Mouse (Mus musculus) thymus, postnatal 25 days (tissue): Measurements from ENCODE around the gene Erc1.
"Not testable (repeated sequence)": the region's sequence is repeated elsewhere in the genome, so short reads cannot be mapped to it uniquely, and the experiment has no call there.

Experiments
- DNase-seq: peaks from one replicate; pipeline ENCODE4 v3.0.0; 2022

Erc1 gene

GRCm38 (mm10) chr6:119848034-119848695 is at the start of gene Erc1:
Gene Erc1, minus strand, starts transcription at chr6:119848167.
- peak; percentile 91 for DNase-seq

GRCm38 (mm10) chr6:119892711-119893110 is 44.7 kb upstream of the Erc1 start:
- DNase-seq = no peak

GRCm38 (mm10) chr6:119883151-119883550 is 35.2 kb upstream of the Erc1 start:
- no peak for DNase-seq

GRCm38 (mm10) chr6:119864341-119865034 is 16.5 kb upstream of the Erc1 start:
- DNase-seq = no peak

GRCm38 (mm10) chr6:119861519-119861918 is 13.6 kb upstream of the Erc1 start:
- no peak for DNase-seq

DNA sequence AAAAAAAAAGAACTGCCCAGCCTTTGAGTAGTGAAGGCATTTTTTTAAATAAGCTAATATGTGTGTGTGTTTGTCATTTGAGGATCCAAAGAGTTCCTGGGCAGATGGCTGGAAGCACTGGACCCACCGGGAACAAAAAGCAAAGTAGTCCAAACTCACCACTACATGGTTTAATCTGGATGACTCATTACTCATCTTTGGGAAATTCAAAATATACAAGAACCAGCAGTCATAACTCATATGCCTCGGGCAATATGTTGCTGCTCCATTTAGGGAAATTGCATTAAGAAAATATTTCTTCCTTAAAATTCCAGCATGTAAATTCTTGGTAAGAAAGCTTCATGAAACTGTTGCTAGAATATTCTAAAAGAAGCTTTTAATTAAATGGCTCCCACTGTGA is 12.3 kb upstream of the Erc1 start:
- DNase-seq = no peak

DNA sequence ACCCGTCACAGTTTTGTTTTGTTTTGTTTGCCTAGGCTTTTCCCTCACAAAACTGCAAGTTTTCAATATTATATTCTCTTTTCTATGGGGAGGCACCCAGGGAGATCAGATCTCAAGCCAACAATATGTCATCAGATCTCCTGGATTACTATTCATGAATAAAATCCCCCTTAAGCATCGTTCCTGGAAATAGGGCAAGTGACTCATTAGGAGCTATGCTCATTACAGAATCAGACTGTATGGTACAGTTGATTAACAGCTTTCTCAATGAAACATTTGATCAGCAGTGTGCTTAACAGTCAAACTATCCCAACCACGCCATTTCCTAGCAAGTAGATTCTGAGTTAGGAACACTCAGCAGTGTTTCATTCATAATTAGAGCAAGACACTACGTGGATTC is 7.5 kb upstream of the Erc1 start:
- no peak for DNase-seq

GRCm38 (mm10) chr6:119854156-119854555 is 6.2 kb upstream of the Erc1 start:
- no peak for DNase-seq

DNA sequence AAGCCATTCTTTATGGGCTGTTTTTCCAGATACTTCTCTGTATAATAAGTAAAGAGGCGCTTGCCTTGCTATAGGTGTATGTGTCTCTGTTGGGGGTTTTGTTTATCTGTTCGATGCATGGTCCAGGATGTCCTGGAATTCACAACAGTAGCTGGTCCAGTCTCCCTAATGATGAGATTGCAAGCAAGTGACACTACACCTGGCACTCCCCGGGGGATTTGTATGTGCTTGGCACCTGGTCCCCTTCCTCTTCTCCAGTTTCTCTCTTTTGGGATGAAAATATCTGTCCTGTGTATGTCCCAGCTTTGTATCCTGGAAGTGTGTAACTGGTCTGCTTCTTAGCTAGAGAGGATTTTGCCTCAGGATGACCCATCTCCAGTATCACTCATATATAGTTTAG is 1.9 kb upstream of the Erc1 start:
- DNase-seq = no peak

- no peak for DNase-seq
Observed at GRCm38 (mm10) chr6:119849348-119849709, 1.4 kb upstream of the Erc1 start.

DNA sequence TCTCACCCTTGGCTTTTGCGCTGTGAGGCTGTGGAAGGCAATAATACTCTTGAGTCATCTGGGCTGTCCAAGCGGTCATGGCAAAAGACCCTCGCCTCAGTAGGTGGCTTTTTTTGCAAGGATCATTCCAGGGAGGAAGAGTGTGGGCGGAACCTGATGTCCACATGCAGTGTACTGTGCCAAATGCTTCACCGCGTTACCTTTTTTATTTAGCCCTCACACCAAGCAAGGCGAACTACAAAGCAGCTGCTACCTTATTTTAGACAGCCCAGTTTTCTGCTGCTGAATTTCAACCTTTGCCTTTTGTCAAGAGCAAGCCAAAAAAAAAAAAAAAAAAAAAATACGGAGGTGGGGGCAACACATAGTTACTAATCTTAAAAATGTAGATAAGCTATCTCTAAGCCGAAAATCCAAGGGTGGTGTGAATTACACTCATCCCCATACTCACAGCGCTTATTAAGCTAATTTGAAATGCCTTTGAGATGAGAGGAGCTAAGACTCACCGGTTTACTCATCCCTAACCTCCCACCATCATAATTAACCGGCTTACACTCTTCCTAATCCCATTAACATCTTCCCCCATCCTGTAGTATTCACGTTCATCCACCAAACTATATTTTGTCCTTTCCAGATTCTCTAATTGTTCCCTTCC is 855 bp upstream of the Erc1 start:
- no peak for DNase-seq

GRCm38 (mm10) chr6:119847518-119848033 is 391 bp downstream of the Erc1 start:
- no peak for DNase-seq

DNA sequence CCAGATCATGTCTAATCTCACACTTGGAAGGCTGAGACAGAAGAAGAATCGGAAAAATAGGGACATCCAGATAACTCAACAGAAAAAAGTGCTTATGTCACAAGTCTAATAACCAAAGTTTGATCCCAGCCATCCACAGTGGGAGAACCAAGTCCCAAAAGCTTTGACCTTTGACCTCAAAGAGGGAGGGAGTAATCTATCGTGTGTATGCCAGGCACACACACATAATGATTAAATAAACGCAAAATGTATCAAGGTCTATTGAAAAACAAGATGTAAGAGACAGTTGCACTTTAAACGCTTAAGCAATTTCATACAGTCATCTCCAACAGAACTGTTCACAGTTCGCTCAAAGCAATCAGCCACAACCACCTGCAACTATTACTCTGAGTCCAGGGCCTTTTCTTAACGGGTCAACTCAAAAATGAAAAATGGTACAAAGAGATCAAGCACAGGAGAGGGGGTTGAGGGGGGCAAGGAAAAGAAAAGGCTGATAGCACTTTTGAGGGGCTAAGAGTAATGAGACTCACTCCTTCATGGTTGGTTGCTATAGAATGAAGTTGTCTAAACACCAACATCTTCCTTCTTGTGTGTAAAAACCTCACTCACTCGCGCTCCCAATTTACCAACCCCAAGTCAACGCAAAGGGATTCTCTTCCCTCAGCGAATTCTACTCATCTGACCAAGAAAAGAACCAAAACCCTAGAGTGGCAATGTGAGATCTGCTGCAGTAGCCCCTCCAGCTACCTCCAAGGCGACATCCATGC is 1.0 kb downstream of the Erc1 start:
- peak; percentile 3 for DNase-seq

GRCm38 (mm10) chr6:119829951-119830350 is 18.0 kb downstream of the Erc1 start:
- no peak for DNase-seq

GRCm38 (mm10) chr6:119828165-119828564 is 19.8 kb downstream of the Erc1 start:
- DNase-seq = no peak

DNA sequence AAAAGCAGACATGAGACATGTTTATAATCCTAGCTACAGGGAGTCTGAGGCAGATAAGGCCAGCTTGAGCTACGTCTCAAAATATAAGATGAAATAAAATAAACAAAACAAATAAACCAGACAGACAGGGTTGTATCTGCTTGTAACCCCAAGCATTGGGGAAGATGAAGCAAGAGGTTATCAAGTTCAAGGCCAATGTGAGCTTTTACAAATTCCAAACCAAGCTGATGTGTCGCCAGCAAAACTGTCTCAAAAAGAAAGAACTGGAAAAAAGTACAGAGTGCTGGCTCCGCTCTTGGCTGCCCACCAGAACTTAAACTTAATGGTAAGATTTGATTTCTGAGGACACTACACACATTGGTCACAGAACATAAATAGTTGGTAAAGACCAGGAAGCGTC is 21.3 kb downstream of the Erc1 start:
- DNase-seq = no peak

- DNase-seq = no peak
Observed at GRCm38 (mm10) chr6:119822216-119822615, 25.8 kb downstream of the Erc1 start.

GRCm38 (mm10) chr6:119821158-119821557 is 26.8 kb downstream of the Erc1 start:
- DNase-seq = no peak

DNA sequence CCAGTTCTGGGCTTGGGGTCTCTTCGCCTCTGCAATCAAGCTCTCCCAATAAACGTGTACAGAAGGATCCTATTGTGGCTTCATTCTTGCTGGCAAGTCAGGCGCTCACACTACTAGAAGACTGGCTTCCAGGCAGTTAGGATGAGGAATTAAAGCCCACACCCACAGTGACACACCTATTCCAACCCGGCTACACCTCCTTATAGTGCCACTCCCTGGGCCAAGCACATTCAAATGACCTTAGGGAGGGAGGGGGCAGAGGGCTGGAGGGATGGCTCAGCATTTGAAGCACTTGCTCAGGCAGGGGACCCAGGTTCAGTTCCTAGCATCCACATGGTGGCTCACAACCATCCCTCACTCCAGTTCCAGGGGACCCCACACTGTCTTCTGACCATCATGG is 29.4 kb downstream of the Erc1 start:
- DNase-seq = no peak

DNA sequence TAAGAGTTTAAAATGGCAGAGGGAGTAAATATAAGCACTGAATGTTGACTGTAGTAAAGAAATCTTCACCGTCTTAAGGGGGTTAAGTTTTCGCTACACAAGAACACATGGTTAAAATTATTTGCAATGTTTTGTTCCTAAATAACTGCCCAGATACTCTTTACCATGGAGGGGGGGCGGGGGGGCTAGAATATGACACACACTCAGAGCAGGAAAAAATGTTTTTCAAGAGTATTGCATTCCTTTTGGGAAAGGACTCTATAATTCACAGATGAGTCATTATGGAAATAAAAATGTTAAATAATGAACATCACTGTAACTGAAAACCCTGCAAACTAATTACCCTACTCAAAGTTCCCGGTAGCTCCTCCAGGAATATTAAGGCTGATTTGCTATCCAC is 32.5 kb downstream of the Erc1 start:
- no peak for DNase-seq

- DNase-seq = not testable (repeated sequence)
Observed at GRCm38 (mm10) chr6:119813055-119813454, 34.9 kb downstream of the Erc1 start.

GRCm38 (mm10) chr6:119808726-119809505 is 39.1 kb downstream of the Erc1 start:
- no peak for DNase-seq
